Mouse (Mus musculus): ENCODE results near the gene Amot. TPM values are rescaled to one million over a fixed set of nuclear protein-coding genes. Genes with fewer than 3 reads are reported as not detected.

Gene Amot
- total RNA-seq, 1 experiment from 2014 or later = 7.1 TPM

GRCm38 (mm10) chrX:145482383-145482782, 22.6 kb downstream of the Amot start:
- DNase-seq = no peak

GRCm38 (mm10) chrX:145479942-145480341, 25.0 kb downstream of the Amot start:
- DNase-seq = no peak

DNA sequence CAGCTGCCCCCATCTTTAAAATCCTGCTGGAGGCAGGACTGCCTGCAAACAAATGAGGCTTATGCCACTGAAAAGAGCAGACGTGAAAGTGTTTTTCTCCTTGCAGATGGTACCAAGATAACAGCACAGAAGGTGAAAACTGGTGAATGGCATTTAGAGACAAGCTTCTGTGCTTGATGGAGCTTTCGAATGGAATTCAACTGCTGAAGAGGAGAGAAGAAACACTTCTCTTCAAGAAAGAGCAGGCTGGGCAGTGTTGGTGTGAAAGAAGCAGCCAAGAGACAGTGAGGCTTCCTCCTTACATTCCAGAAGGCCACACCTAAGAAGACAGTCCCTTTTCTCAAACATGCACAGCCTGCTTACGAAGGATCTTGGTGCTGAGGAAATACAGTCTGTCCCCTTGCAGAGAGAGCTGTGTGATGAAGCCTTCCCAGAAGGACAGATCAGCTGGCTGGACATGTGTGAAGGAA, 27.2 kb downstream of the Amot start:
- DNase-seq = no peak

- no peak for DNase-seq
Observed at GRCm38 (mm10) chrX:145477003-145477724, 27.8 kb downstream of the Amot start.

DNA sequence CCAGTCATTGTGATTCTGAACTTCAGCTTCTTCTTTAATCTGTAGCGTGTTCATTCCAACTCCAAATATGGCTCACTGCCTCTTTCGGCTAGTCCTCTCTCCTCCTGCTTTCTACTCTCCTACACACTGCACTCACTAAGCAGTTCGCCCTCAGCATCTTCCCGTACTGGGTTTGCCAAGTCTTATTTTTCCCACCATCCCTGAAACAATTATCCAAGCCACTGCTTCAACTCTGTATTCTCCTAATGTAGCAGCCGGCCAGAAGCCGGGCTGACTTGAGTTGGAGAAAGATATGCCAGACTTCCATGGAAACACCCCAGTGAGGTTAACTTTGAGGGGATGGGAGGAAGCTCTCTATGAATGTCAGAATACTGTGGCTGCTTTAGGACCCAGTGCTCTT, 36.7 kb downstream of the Amot start:
- DNase-seq = no peak

DNA sequence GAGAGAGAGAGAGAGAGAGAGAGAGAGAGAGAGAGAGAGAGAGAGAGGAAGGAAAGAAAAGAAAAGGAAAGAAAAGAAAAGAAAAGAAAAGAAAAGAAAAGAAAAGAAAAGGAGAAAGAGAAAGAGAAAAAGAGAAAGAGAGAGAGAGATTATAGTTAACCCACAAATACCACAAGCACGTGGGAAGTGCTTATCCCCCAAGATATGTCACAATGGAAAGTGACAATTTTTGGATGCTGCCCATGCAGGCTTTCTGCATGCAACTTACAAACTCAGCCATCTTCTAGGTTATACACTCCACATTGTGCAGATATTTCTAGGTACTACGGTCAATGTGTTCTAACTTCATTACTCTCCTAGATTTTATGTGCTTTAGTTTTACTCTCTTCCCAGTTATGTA, 41.5 kb downstream of the Amot start:
- DNase-seq = no peak

DNA sequence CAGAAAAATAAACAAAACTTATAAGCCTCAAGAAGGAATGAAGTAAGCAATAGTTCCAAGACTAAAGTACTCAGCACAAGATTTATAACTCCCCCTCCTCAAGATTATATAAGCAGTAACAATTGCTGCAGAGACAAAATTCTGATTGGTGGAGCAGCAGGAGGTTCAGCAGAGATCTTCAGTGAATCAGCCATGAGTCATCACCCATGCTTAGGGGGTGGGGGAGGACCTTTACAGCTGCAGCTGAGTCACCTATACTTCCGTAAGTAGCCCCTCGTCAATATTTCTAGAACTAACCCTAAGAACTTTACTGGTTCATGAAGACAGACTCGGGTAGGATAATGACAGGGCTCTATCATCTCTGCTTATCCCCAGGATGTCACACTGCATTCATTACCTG, 43.6 kb downstream of the Amot start:
- no peak for DNase-seq

DNA sequence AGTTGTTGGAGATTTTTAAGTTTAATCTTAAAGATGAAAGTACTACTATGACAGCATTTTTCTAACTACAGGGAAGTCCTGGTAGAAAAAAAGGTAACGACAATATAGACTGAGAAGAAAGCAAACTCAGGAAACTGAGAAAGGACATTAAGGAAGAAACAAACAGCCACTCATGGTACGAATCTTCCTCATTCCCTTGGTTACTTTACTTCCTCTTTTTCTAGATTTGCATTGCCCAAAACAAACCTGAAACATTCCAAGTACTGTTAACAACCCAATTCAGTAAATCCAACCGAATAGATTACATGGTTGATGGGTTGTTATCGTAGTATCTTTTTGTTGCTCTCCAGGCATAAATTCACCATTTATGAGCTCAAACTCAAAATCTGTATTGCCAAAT, 48.7 kb downstream of the Amot start:
- no peak for DNase-seq

DNA sequence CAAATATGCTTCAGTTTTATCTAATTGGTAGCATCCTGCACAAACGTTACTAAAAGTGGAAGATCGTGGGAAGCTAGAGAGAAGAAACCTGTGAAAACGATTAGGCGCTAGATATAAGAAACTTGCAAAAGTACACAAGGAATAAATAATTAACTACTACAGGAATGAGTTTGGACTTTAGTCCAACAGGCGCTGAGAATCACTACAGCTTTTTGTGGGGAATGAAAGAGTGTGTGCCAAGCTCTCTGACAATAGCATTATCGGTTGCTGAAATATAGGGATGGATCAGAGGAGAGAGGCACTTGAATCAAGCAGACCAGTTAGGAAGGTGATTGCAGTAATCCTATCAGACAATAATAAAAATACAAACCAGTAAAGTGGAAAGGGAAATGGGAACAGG, 49.4 kb downstream of the Amot start:
- no peak for DNase-seq

DNA sequence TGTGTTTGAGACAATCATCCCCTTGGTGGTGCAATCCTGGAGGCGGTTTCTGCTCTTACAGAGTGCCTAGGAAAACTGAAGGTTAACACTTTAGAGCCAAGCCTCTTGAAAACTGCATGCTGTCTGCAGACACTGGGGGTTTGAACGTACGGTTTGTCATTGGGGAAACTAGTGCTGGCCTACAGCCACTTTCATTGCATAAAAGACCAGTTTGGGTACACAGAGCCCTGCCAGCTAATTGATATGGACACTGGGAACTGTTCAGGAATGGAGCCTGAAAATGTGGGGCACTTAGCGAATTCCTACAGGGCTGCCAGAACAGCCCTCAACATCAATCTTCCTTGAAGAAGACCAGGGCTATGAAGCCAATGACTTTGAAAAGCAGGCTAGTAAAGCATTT, 50.2 kb downstream of the Amot start:
- DNase-seq = no peak

DNA sequence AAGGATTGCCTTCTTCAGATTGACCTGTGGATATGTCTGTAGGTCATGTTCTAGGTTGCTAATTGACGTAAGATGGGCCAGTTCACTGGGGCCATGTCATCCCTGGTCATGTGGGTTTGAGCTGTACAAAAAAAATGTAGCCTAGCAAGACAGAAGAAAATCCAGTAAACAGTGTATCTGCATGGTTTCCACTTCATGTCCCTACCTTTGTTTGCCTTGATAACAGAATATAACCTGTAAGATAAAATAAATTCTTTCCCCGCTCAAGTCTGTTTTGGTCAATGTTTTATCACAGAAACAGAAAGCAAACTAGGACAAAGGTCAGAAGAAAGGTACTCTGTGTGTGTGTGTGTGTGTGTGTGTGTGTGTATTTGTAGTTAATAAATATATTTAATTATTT, 63.5 kb downstream of the Amot start:
- no peak for DNase-seq

GRCm38 (mm10) chrX:145433652-145434051, 71.3 kb downstream of the Amot start:
- no peak for DNase-seq

DNA sequence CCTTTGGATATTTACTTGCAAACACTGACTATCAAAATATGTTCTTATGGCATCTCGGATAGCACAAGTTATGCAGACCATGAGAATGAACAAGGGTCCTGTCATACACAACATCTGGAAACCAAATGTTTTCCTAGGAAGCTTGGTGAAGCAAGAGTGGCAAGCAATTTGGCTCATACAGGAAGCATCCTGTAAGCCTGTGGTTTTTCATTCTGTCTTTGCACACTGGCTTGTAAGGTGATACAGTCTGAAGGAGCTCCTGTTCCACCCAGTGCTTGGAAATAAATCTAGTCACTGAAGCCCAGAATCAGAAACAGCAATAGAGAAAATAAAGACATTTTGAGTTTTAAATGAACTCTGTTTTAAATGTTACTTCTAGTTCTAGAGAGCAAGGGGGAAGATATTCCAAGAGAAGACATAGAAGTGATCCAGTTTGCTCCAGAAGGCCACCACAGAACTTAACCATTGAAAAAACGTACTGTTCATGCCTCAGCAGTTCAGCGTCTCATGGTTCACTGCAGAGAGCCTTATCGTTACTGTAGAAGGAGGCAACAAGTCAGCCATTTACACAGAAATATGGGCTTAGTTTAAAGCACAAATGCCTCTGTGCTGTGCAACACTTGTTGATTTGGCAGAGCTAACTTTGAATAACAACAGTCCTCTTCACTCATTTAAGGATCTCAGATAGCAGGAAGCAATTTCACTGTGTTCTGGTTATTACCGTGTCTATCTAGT, 74.0 kb downstream of the Amot start:
- no peak for DNase-seq

DNA sequence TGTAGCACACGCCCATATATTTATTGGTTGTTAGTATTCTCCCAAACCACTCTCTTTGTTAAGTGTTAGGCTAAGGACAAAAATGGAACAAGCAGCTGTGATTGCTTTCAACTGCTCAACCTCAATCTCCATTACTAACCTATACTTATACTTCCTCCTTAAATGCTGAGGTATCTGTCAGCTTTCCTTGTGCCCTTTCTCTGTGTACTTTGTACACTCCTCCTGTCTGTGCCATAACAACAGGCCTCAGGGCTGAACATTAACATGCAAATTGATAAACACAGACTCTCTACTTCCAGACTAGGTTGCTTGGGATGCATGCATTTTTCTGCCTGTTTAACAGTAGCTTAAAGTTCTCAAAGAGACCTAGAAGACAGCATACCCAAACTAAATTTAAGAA, 76.2 kb downstream of the Amot start:
- no peak for DNase-seq

DNA sequence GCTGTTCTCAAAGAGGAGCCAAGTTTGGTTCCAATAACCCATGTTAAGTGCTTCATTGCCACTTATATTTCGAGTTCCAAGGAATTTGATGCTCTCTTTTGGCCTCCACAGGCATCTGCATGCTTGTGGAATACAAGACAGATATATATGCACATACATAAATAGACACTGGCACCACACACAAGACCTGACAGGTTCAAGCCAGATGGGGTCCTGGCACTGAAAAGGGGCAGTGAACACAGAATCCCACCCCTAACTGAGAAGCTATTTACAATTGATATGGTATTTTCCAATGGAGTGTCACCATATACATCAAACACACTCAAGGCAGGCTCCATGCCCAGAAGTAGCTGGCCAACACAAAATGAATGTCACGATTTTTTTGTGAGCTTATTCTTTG, 81.0 kb downstream of the Amot start:
- no peak for DNase-seq

DNA sequence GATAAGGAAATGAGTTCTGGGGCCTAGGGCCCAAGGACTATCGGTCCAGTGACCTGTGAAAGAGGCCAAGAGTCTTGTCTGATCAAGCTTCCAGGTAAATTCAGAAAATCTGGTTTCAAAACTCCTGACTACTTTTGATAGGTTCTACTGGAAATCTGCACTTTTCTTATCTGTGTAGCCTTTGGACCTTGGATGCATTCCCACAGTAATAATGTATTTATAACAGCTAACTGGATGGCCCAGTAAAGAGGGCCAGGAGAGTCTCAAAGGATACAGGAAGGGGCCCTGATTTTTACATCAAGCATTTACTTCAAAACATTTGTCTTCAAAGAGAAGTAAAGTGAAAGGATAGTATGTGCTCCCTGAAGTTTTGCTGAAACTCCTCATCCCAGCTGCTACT, 90.7 kb downstream of the Amot start:
- no peak for DNase-seq

DNA sequence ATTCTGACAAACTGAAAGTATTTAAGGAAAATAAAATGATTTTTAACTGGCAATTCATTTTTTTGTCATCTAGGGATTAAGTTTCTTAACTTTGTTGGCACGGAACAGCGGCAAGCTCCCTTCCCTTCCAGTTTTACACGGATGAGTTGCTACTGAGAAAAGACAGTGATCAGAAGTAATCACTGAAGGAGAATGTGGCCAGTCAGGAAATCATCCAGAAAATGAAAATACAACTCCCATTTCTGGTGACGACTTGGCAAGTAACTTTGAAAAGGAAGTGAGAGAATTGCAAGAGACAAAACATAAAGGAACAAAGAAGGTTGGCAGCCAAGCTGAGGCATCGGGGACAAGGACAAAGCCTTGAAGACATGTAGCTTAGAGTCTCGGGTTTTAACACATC, 93.6 kb downstream of the Amot start:
- no peak for DNase-seq

DNA sequence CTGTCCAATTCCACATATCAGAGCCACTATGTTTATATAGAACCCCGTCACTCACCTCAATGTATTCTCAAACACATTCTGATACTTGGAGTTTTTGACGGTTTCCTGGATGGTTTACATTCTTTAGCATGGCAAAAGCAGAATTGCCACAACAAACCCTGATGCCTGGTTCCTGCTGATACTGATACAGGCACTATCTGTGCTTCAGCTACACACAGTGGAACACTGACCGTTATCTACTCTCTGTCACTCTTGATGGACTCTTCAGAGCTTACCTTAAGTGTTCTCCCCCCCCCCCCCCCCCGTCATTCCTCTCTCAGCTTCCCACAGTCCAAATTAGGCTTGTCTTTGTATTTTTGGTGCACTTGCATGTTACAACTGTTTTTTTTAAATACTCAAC, 98.9 kb downstream of the Amot start:
- no peak for DNase-seq

GRCm38 (mm10) chrX:145401926-145402325, 103.1 kb downstream of the Amot start:
- DNase-seq = no peak

- no peak for DNase-seq
Observed at GRCm38 (mm10) chrX:145399236-145399635, 105.7 kb downstream of the Amot start.

Measured in adrenal gland, postnatal 14 days (tissue).